Mouse (Mus musculus) kidney, adult 18-20 months (tissue): ENCODE measurements around the gene Klhdc10.

Experiments
- DNase-seq: peaks from one replicate; pipeline ENCODE4 v3.0.0; 2021

Gene Klhdc10

DNA sequence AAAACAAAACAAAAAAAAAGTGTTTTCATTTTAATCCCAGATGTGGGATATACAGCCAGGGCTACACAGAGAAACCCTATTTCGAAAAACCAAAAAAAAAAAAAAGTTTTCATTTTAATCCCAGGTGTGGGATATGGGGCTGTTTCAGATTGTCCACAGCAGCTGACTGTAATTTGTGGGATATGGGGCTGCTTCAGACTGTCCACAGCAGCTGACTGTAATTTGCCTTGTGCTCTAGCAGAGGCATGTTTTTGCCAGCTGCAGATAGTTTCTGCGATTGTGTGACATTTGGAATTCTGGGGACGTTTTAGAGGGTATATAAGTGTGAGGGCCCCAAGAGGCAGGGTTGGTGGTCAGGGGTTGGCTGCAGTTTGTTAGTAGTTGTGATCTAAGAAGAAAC lies 70.0 kb downstream of the Klhdc10 start:
- DNase-seq = no peak

DNA sequence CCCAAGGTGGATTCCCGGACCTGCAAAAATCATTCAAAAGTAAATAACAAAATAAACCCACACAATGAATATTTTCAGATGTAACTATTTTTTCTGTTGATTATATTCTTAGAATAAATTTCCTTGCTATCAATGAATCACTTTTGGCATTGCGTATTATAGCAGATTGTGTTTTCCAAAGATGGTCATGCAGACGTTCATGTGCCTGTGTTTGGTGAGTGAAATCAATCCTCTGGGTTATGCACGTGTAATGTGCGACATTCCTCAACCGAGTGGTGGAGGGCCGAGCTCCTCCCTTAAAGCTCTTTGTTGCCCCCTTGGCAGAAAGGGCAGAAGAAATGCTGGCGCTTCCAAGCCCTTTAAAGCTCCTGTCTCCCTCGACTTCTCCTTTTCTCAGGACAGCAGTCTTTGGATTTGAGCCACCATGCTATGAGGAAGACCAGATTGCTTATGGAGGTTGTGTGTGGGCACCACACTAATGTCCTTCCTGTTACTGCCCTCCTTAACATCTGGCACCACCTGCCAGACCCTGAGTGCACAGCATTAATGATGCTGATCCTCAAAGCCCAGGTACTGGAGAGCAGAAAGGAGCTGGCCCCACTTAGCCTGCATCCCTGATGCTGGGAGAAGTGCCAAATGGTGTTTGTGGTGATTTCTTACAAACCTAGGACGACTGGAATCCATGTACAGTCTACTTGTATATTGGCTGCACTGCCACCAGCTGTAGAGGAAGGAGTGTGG lies 74.5 kb downstream of the Klhdc10 start:
- no peak for DNase-seq

DNA sequence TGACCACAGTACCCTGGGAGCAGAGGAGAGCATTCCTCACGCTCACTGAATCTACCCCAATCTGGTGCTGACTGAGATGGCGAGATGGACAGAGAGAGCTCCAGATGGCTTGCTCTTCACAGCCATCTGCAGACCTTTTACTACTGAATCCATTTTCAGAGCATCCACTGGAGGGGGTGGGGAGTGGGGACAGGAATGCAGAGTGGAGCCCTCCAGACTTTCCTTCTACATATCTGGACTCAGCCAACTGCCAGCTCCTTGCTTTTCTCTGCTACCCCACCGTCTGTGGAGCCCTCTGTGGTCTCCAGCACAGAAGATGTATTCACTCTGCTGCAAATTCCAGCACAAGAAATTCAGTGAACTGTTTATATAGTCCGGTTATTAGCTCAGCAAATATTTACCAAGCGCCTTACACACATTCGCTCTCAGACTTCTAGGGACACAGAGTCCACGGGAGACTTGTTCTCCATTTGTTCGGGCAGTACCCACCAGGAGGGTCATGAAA lies 75.6 kb downstream of the Klhdc10 start:
- no peak for DNase-seq

DNA sequence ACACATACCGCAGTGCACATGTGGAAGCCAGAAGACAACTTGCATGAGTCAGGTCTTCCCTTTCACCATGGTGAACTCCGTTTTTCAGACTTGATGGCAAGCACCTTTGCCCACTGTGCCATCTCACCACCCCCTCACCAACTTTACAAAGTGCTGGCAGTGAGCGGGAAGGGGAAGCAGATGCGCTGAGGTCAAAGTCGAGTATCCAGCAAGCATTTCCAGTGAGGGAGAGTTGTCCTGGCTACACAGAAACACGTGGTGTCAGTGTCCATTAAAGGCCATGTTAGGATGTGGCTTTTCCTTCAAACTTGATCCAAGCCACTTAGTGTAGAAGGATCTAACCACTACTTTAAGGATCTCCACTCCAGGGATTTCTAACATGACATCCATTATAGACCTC lies 76.1 kb downstream of the Klhdc10 start:
- no peak for DNase-seq

DNA sequence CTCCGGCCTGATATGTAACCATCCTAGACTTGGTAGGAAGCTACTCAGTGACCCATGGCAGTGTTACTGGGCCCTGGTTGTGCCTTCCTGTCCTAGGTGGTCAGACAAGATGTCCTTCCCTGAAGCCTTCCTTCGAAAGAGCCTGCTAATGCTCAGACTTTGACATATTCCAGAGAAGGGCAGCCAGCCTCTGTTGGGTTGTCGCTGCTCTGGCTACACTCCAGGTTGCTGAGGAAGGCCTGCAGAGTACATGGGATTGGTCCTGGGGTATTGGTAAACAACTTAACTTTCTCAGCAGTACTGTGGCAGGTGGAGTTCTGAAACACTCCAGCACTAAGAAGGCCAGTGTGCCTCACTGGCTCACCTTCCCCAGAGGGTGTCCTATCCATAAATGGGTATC lies 77.8 kb downstream of the Klhdc10 start:
- DNase-seq = no peak

DNA sequence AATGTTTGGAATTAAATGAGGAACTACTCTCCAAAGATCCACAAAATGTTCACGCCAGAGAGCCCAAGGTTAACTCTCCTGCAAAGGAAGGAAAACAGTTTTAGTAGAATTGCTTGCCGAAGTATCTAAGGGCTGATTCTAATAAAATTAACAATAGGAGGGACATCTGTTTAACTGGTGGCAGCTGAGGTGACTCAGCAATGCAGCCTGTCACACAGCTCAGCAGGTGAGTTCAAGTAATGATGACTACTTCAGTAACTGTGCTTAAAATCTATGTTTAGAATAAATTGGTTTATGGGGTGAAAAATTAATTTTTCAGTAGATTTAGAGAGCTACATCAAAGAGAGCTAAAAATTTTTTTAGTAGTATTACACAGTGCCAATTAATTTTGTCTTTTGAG lies 81.2 kb downstream of the Klhdc10 start:
- no peak for DNase-seq

DNA sequence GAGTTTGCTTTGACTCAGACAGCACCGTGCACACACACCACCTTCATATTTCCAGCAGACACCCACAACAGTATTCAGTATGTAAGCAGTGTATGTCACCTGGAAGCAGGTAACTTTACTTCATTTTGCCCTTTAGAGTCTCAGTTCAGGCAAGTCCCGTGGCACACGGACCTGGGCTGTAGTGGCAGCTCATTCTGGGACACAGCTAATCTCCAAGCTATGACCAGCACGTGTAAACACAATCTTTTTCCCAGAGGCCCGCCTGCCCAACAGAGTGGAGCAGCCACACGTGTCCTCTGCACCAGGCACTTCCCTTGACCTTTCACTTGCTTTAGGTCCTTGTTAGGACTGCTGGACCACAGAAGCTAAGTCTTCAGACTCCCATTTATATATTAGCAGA lies 84.8 kb downstream of the Klhdc10 start:
- no peak for DNase-seq

DNA sequence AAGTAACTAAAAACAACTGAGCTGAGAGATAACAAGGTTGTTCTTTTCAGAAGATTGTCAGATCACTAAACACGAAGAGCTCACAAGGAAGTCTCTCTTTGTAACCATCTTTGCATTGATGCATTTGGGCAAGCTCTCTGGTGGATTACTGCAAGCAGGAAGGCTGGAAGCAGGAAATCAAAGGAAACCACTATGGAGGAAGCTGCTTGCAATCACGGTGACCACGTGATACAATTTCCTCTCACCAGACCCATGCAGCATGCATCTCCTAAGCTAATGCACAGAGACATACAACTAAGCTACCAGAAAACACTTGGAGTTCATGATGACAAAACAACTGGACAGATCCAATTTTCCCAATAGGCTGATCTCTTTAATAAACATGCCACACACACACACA lies 97.4 kb downstream of the Klhdc10 start:
- no peak for DNase-seq
